In genomic region chr4:133044647-133045094, GRCm38 (mm10) we compare ENCODE assay signal across 7 mouse cellular contexts. TPM values are rescaled to one million over a fixed set of nuclear protein-coding genes. Genes with fewer than 3 reads are reported as not detected.
DNase-seq lines count a peak whose midpoint lies in the region; ATAC-seq and TF ChIP-seq lines count a peak whose summit lies in the region.

No protein-coding gene starts in this region.

- H3K4me3 ChIP-seq in kidney, postnatal 0 days (replicated peaks; ENCODE audit: low read depth, low read length), result no peak overlapping the region
- no peak overlapping the region for H3K4me3 ChIP-seq in embryonic facial prominence, embryonic 15.5 days (replicated peaks)
- no peak overlapping the region for H3K4me3 ChIP-seq in hindbrain, postnatal 0 days (ENCODE audit: low read length)
- no peak overlapping the region for H3K4me3 ChIP-seq in neural tube, embryonic 14.5 days (ENCODE audit: low read depth, low read length)

- no peaks in the 10 kb centered on the region for H3K36me3 ChIP-seq in kidney, postnatal 0 days (ENCODE audit: insufficient read depth, low read length)
- H3K36me3 ChIP-seq in embryonic facial prominence, embryonic 15.5 days, result no peaks in the 10 kb centered on the region
- H3K36me3 ChIP-seq in hindbrain, postnatal 0 days (ENCODE audit: insufficient read depth, low read length), result no peaks in the 10 kb centered on the region
- no peaks in the 10 kb centered on the region for H3K36me3 ChIP-seq in neural tube, embryonic 14.5 days (ENCODE audit: control insufficient read depth, insufficient read depth, low read length)

- no peak for TF ChIP-seq CTCF in kidney, postnatal 0 days (IDR thresholded peaks at IDR 0.05; ENCODE audit: low read depth)
- no peak for TF ChIP-seq CTCF in hindbrain, postnatal 0 days (IDR thresholded peaks at IDR 0.05; ENCODE audit: low read depth)

- WGBS in kidney, postnatal 0 days, result 26% methylated on average over 6 of the region's 6 CpGs
- 36% methylated on average over 6 of the region's 6 CpGs for WGBS in embryonic facial prominence, embryonic 15.5 days
- 32% methylated on average over 6 of the region's 6 CpGs for WGBS in hindbrain, postnatal 0 days
- WGBS in neural tube, embryonic 14.5 days, result 26% methylated on average over 6 of the region's 6 CpGs

- H3K4me2 ChIP-seq in kidney, postnatal 0 days (ENCODE audit: low read length), result 0 out of 2 replicates have a peak overlapping the region, but pooled peaks have one; percentile 1
- H3K4me2 ChIP-seq in embryonic facial prominence, embryonic 15.5 days (replicated peaks), result no peak overlapping the region
- no peak overlapping the region for H3K4me2 ChIP-seq in hindbrain, postnatal 0 days (ENCODE audit: low read depth, low read length)
- no peak overlapping the region for H3K4me2 ChIP-seq in neural tube, embryonic 14.5 days (ENCODE audit: low read depth, low read length)

- peak; percentile 62 for DNase-seq in kidney, postnatal 0 days (ENCODE audit: low spot score)
- no peak for DNase-seq in kidney, postnatal 25 days
- no peak for DNase-seq in hindbrain, postnatal 0 days (ENCODE audit: low spot score)
- DNase-seq in B cell, adult 2 months, result no peak
- no peak for DNase-seq in right cerebral cortex, postnatal 36 days (ENCODE audit: low spot score in 2 of 2)

- peak overlapping the region; percentile 92 for H3K27ac ChIP-seq in kidney, postnatal 0 days
- peak overlapping the region; percentile 92 for H3K27ac ChIP-seq in embryonic facial prominence, embryonic 15.5 days (replicated peaks)
- peak overlapping the region; percentile 84 for H3K27ac ChIP-seq in hindbrain, postnatal 0 days
- H3K27ac ChIP-seq in neural tube, embryonic 14.5 days (ENCODE audit: low read depth, low read length), result no peak overlapping the region

- H3K4me1 ChIP-seq in kidney, postnatal 0 days (replicated peaks; ENCODE audit: insufficient read depth, low read length), result peaks cover 89% of the 10 kb centered on the region
- peaks cover 100% of the 10 kb centered on the region for H3K4me1 ChIP-seq in embryonic facial prominence, embryonic 15.5 days
- H3K4me1 ChIP-seq in hindbrain, postnatal 0 days (ENCODE audit: insufficient read depth, low read length), result peaks cover 82% of the 10 kb centered on the region
- H3K4me1 ChIP-seq in neural tube, embryonic 14.5 days (ENCODE audit: control insufficient read depth, insufficient read depth, low read length), result peaks cover 89% of the 10 kb centered on the region

- no peaks in the 10 kb centered on the region for H3K27me3 ChIP-seq in kidney, postnatal 0 days (ENCODE audit: insufficient read depth, low read length)
- no peaks in the 10 kb centered on the region for H3K27me3 ChIP-seq in embryonic facial prominence, embryonic 15.5 days
- H3K27me3 ChIP-seq in hindbrain, postnatal 0 days (ENCODE audit: insufficient read depth, low read length), result no peaks in the 10 kb centered on the region
- no peaks in the 10 kb centered on the region for H3K27me3 ChIP-seq in neural tube, embryonic 14.5 days (ENCODE audit: control insufficient read depth, insufficient read depth, low read length)

- H3K9me3 ChIP-seq in kidney, postnatal 0 days (replicated peaks; ENCODE audit: low read length), result no peaks in the 10 kb centered on the region
- no peaks in the 10 kb centered on the region for H3K9me3 ChIP-seq in embryonic facial prominence, embryonic 15.5 days (replicated peaks)
- no peaks in the 10 kb centered on the region for H3K9me3 ChIP-seq in hindbrain, postnatal 0 days (ENCODE audit: low read length)
- no peaks in the 10 kb centered on the region for H3K9me3 ChIP-seq in neural tube, embryonic 14.5 days (ENCODE audit: control insufficient read depth, low read length)

- no peak for ATAC-seq in kidney, postnatal 0 days (replicated peaks; ENCODE audit: low FRiP score, low read depth)
- no peak for ATAC-seq in embryonic facial prominence, embryonic 15.5 days (ENCODE audit: insufficient number of reproducible peaks, low FRiP score, low TSS enrichment, low read depth)
- ATAC-seq in hindbrain, postnatal 0 days, result no peak
- ATAC-seq in neural tube, embryonic 14.5 days (ENCODE audit: low read depth), result no peak

- 0 out of 2 replicates have a peak overlapping the region, but pooled peaks have one; percentile 35 for H3K9ac ChIP-seq in kidney, postnatal 0 days (ENCODE audit: low read depth, low read length)
- H3K9ac ChIP-seq in embryonic facial prominence, embryonic 15.5 days, result 0 out of 2 replicates have a peak overlapping the region, but pooled peaks have one; percentile 4
- H3K9ac ChIP-seq in hindbrain, postnatal 0 days (replicated peaks; ENCODE audit: low read length), result no peak overlapping the region
- 0 out of 2 replicates have a peak overlapping the region, but pooled peaks have one; percentile 25 for H3K9ac ChIP-seq in neural tube, embryonic 14.5 days (replicated peaks; ENCODE audit: low read depth, low read length)

RNA-seq across cellular contexts. Expression of gene Ahdc1, which starts 33.6 kb away (rescaled TPM):
- polyA plus RNA-seq in kidney, postnatal 0 days (2015; fragmentation: Nextera tagmentation; extraction: Ambion mirVana), result 6.4 and 6.7 TPM in 2 replicates
- 13.2 and 13.9 TPM in 2 replicates for polyA plus RNA-seq in embryonic facial prominence, embryonic 15.5 days (2015; fragmentation: Nextera tagmentation; extraction: Ambion mirVana)
- 88.2 and 106 TPM in 2 replicates for total RNA-seq in hindbrain, postnatal 0 days (2014; rRNA removed)
- 9.7 and 10.8 TPM in 2 replicates for polyA plus RNA-seq in hindbrain, postnatal 0 days (2015; fragmentation: Nextera tagmentation; extraction: Ambion mirVana)
- polyA plus RNA-seq in neural tube, embryonic 14.5 days (2014; fragmentation: Nextera tagmentation; extraction: Ambion mirVana), result 12.2 and 13.1 TPM in 2 replicates
